Mouse (Mus musculus) ES-E14 (cell line): Measurements from ENCODE around the gene Olfr551. TPM values are rescaled to one million over a fixed set of nuclear protein-coding genes. Genes with fewer than 3 reads are reported as not detected.

ENCODE experiments used
- DNase-seq: peaks from one replicate; pipeline ENCODE4 v3.0.0-alpha.2; 2013; ENCODE audit warnings: low read depth, low spot score
- H3K27ac ChIP-seq: 2 replicates; pipeline ENCODE4 v1.5.1; 2012; ENCODE audit warnings: low read depth, mild to moderate bottlenecking, low read length, moderate library complexity, mixed read lengths; ENCODE audit not compliant: poor library complexity, insufficient read depth, severe bottlenecking
- H3K36me3 ChIP-seq: 2 replicates; pipeline ENCODE4 v1.6.1; 2012; ENCODE audit warnings: mild to moderate bottlenecking, low read length, moderate library complexity, mixed read lengths; ENCODE audit not compliant: control insufficient read depth, poor library complexity, insufficient read depth, severe bottlenecking
- H3K4me1 ChIP-seq, 2 experiments: fragments of 150-350 bp in 1 of 2; sonication (generic) in 1 of 2; 2 replicates each; pipeline ENCODE4 v1.6.1; 2012; ENCODE audit warnings: low read length in 2 of 2, mild to moderate bottlenecking in 1 of 2, mixed read lengths in 1 of 2; ENCODE audit not compliant: control insufficient read depth in 2 of 2, insufficient read depth in 2 of 2, poor library complexity in 1 of 2
- H3K4me3 ChIP-seq, 2 experiments: fragments of 150-350 bp in 1 of 2; sonication (generic) in 1 of 2; 2 replicates each; pipeline ENCODE4 v1.5.1; 2012; ENCODE audit warnings: low read length in 2 of 2, low read depth in 1 of 2, mild to moderate bottlenecking in 1 of 2, mixed read lengths in 1 of 2; ENCODE audit not compliant: insufficient read depth in 1 of 2, poor library complexity in 1 of 2, severe bottlenecking in 1 of 2
- H3K9ac ChIP-seq: 2 replicates; pipeline ENCODE4 v1.6.1; 2012; ENCODE audit warnings: low read depth, mild to moderate bottlenecking, low read length, mixed read lengths; ENCODE audit not compliant: poor library complexity, insufficient read depth, severe bottlenecking
- H3K9me3 ChIP-seq: fragments of 150-350 bp; sonication (generic); 2 replicates; pipeline ENCODE4 v1.6.1; 2012; ENCODE audit warnings: low read depth, mild to moderate bottlenecking, low read length; ENCODE audit not compliant: control insufficient read depth, insufficient read depth
- CHD2 ChIP-seq: IDR thresholded peaks from 2 replicates; pipeline ENCODE4 v1.6.1; 2014; ENCODE audit warnings: mild to moderate bottlenecking, low read depth, low read length, inconsistent platforms
- HCFC1 ChIP-seq: IDR thresholded peaks from 2 replicates; pipeline ENCODE4 v1.6.1; 2012; ENCODE audit warnings: low read length, inconsistent platforms, borderline replicate concordance; ENCODE audit not compliant: insufficient read depth
- MAFK ChIP-seq: IDR thresholded peaks from 2 replicates; pipeline ENCODE4 v1.6.1; 2014; ENCODE audit warnings: mild to moderate bottlenecking, low read depth, low read length, inconsistent platforms; ENCODE audit not compliant: insufficient read depth
- ZC3H11A ChIP-seq: IDR thresholded peaks from 2 replicates; pipeline ENCODE4 v1.6.1; 2012; ENCODE audit warnings: low read depth, mild to moderate bottlenecking, inconsistent platforms, low read length, borderline replicate concordance
- ZNF384 ChIP-seq: IDR thresholded peaks from 2 replicates; pipeline ENCODE4 v1.6.1; 2012; ENCODE audit warnings: low read depth, low read length, inconsistent platforms
- in situ Hi-C, 2 experiments: fragments of 600-800 bp; cut with MboI; formaldehyde crosslinking; loops; one replicate each; pipeline ENCODE4 v1.15.1; 2025; ENCODE audit warnings: low sequenced_read_pairs in 2 of 2, inconsistent platforms in 1 of 2; ENCODE audit not compliant: unreplicated experiment in 2 of 2
- total RNA-seq: library from RNA; depleted of rRNA; stranded (reverse); fragments of 300-350 nt; gene quantifications from 2 replicates; pipeline ENCODE4 v1.2.3, GENCODE M21; 2012; rRNA removed

The Olfr551 gene
- total RNA-seq, 1 experiment: not detected

DNA sequence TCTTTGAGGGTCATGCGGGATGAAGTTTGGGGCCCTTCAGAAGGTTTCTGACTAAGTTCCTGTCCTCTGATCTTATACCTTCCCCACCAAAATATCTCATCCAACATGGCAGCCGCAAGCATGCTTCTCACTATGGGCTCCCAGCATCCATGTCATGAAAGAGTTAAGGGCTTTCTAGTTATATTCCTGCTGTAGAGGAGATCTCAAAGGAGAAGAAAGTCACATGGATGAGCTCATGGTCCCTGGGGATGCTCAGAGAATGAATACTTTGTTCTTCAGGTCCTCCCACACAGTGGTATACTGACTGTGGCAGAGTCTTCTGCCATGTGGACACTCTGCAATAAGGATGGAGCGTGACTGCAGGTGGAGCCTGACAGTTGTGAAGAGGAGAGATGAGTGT, 42.1 kb downstream of the Olfr551 start, which contains the start of gene Olfr549:
TSS of gene Olfr549 (plus strand) at position 301 of the 400 bp plus-strand sequence.
- TF ChIP-seq CHD2 (no peak), HCFC1 (no peak), ZC3H11A (no peak), MAFK (no peak), ZNF384 (no peak)
- no peaks in the 10 kb centered on the region for H3K4me1 ChIP-seq
- no peak for DNase-seq
- H3K9me3 ChIP-seq: no peaks in the 10 kb centered on the region
- H3K4me3 ChIP-seq: no peak within 1 kb of the TSS
- H3K27ac ChIP-seq: no peak within 1 kb of the TSS
- in situ Hi-C loops: no loop called here
- H3K9ac ChIP-seq: no peak within 1 kb of the TSS
- no peaks in the 10 kb centered on the region for H3K36me3 ChIP-seq

GRCm38 (mm10) chr7:102541251-102541650, 50.4 kb downstream of the Olfr551 start:
- H3K9ac ChIP-seq: no peak overlapping the region
- no peaks in the 10 kb centered on the region for H3K4me1 ChIP-seq
- TF ChIP-seq HCFC1: no peak
- TF ChIP-seq CHD2: no peak
- DNase-seq: no peak
- H3K27ac ChIP-seq: no peak overlapping the region
- no peaks in the 10 kb centered on the region for H3K36me3 ChIP-seq
- no peak overlapping the region for H3K4me3 ChIP-seq
- H3K9me3 ChIP-seq: no peaks in the 10 kb centered on the region
- in situ Hi-C loops: no loop called here

DNA sequence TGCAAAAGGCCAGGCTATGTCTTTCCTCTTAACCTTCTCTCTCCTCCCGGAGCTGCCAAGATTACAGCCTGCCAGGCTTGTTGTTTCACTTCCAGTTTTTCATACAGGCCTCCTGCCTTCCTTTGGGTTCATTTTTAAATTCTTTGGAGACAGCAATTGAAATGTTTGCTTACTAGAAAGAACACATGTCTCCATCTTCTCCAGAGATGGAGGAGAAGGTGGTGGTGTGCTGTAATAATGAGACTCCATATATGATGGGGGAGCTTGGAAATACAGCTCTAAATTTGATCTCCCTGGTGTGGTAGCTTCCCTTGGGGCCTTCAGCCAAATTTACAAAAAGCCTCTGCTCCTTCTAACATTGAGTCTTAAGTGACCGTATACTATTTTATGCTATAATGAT, 51.1 kb downstream of the Olfr551 start, which contains the start of gene Olfr548-ps1:
TSS of gene Olfr548-ps1 (plus strand) at position 301 of the 400 bp plus-strand sequence.
- no peak for TF ChIP-seq MAFK
- no peak for TF ChIP-seq CHD2
- TF ChIP-seq ZC3H11A: no peak
- no peak for TF ChIP-seq HCFC1
- no peak for TF ChIP-seq ZNF384
- in situ Hi-C loops: no loop called here
- no peaks in the 10 kb centered on the region for H3K4me1 ChIP-seq
- no peak within 1 kb of the TSS for H3K9ac ChIP-seq
- no peaks in the 10 kb centered on the region for H3K9me3 ChIP-seq
- DNase-seq: no peak
- no peak within 1 kb of the TSS for H3K27ac ChIP-seq
- no peaks in the 10 kb centered on the region for H3K36me3 ChIP-seq
- no peak within 1 kb of the TSS for H3K4me3 ChIP-seq

GRCm38 (mm10) chr7:102534449-102534848, 57.2 kb downstream of the Olfr551 start, which contains the start of gene Olfr547:
Gene Olfr547, plus strand, starts transcription at chr7:102534749.
- H3K4me1 ChIP-seq: no peaks in the 10 kb centered on the region
- H3K36me3 ChIP-seq: no peaks in the 10 kb centered on the region
- H3K27ac ChIP-seq: no peak within 1 kb of the TSS
- H3K9ac ChIP-seq: no peak within 1 kb of the TSS
- TF ChIP-seq MAFK (no peak), ZNF384 (no peak), HCFC1 (no peak), ZC3H11A (no peak), CHD2 (no peak)
- H3K4me3 ChIP-seq: no peak within 1 kb of the TSS
- in situ Hi-C loops: no loop called here
- no peaks in the 10 kb centered on the region for H3K9me3 ChIP-seq
- DNase-seq: no peak

Other genes with a start within 250 kb of the Olfr551 start
- 92.8 and 109 TPM in 2 replicates for gene Rrm1, start 150.2 kb downstream of the Olfr551 start, total RNA-seq
- gene Olfr543, start 110.2 kb downstream of the Olfr551 start, total RNA-seq: 0.22 and 0.63 TPM in 2 replicates
- 0.16 TPM in 1 of 2 replicates, not detected in the other for gene Olfr544, start 103.6 kb downstream of the Olfr551 start, total RNA-seq
- gene Olfr545, start 92.3 kb downstream of the Olfr551 start, total RNA-seq: not detected in 2 replicates
- gene Olfr547, start 57.1 kb downstream of the Olfr551 start, total RNA-seq: not detected in 2 replicates
- gene Olfr548-ps1, start 51.0 kb downstream of the Olfr551 start, total RNA-seq: not detected in 2 replicates
- gene Olfr549, start 42.0 kb downstream of the Olfr551 start, total RNA-seq: not detected in 2 replicates
- 6.2 and 7.5 TPM in 2 replicates for gene Trim21, start 26.4 kb downstream of the Olfr551 start, total RNA-seq
- not detected in 2 replicates for gene Olfr550, start 20.4 kb downstream of the Olfr551 start, total RNA-seq
- gene Olfr552, start 5.9 kb upstream of the Olfr551 start, total RNA-seq: not detected in 2 replicates
- gene Olfr553, start 26.3 kb upstream of the Olfr551 start, total RNA-seq: not detected in 2 replicates
- gene Olfr554, start 46.5 kb upstream of the Olfr551 start, total RNA-seq: not detected in 2 replicates
- gene Olfr555, start 66.9 kb upstream of the Olfr551 start, total RNA-seq: not detected in 2 replicates
- not detected in 2 replicates for gene Olfr556, start 73.0 kb upstream of the Olfr551 start, total RNA-seq
- 3.1 and 3.9 TPM in 2 replicates for gene Trim68, start 95.4 kb upstream of the Olfr551 start, total RNA-seq
- gene Olfr557, start 104.0 kb upstream of the Olfr551 start, total RNA-seq: not detected in 2 replicates
- gene Olfr558, start 110.3 kb upstream of the Olfr551 start, total RNA-seq: not detected in 2 replicates
- gene Olfr33, start 127.2 kb upstream of the Olfr551 start, total RNA-seq: not detected in 2 replicates
- not detected in 2 replicates for gene Olfr559, start 135.6 kb upstream of the Olfr551 start, total RNA-seq
- not detected in 2 replicates for gene Olfr560, start 167.5 kb upstream of the Olfr551 start, total RNA-seq
- not detected in 2 replicates for gene Olfr78, start 167.6 kb upstream of the Olfr551 start, total RNA-seq
- gene Olfr561, start 179.3 kb upstream of the Olfr551 start, total RNA-seq: not detected in 2 replicates
- not detected in 2 replicates for gene Olfr564, start 211.6 kb upstream of the Olfr551 start, total RNA-seq